Mouse (Mus musculus): ENCODE results near the gene Eif2b3.

Eif2b3 gene

GRCm38 (mm10) chr4:117123546-117124217 is 104.5 kb downstream of the Eif2b3 start:
- DNase-seq (ENCODE audit: low read depth, low spot score): no peak

DNA sequence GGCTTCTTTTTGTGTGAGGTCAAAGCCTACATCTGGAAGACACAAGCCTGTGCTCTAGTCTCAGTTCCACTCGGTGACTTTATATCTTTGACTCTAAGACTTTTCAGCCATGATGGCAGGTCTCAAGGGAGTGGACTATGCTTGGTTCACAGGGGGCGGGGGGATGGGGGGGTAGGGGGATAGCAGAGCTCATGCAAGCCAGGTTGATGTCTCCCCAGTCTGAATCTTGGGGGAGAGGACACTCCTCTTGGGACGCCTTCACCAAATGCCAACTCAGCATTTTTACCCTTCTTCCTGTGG is 105.0 kb downstream of the Eif2b3 start:
- DNase-seq (ENCODE audit: low read depth, low spot score): no peak

DNA sequence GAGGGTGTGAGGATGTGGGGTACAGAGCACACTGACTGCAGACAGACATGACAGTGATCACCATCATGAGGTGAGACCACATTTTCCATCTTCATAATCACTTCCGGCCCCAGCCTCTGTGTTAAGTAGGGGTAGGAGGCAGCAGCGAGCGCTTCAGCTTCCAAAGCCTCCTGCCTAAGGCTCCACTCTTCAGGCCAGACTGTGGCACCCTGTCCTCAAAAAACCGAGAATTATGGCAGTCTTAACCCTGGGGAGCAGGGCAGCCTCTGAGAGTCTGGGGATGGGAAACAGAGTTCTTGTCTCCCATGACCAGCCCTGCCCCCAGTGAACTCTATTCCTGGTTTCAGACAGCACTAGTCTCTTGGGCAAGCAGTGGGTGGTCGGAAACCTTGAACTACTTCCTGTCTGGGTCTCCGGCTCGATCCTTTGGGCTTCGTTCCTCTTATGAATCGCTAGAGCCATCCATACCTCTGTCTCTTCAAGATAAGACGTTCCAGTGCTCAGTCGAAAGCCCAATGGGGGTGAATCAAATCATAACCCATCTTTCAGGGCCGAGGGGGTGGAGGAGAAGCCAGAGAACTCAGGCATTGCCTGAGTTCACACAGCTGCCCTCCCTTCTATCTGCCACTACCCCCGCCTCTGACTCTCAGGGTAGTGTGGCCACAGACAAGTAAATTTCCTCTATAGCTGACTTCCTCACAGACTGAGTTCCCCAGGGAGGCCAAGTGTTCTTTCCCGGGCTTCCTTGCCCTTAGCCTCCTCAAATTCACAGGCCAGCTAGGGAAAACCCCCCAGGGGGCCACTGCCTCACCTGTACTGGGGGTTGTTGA is 105.5 kb downstream of the Eif2b3 start:
- DNase-seq (ENCODE audit: low read depth, low spot score): peak; percentile 28

GRCm38 (mm10) chr4:117125348-117125909 is 106.2 kb downstream of the Eif2b3 start, which contains the start of gene Btbd19:
Gene Btbd19, minus strand, starts transcription at chr4:117125725.
- peak; percentile 72 for DNase-seq (ENCODE audit: low read depth, low spot score)

GRCm38 (mm10) chr4:117125910-117126674 is 106.9 kb downstream of the Eif2b3 start:
- peak; percentile 60 for DNase-seq (ENCODE audit: low read depth, low spot score)

DNA sequence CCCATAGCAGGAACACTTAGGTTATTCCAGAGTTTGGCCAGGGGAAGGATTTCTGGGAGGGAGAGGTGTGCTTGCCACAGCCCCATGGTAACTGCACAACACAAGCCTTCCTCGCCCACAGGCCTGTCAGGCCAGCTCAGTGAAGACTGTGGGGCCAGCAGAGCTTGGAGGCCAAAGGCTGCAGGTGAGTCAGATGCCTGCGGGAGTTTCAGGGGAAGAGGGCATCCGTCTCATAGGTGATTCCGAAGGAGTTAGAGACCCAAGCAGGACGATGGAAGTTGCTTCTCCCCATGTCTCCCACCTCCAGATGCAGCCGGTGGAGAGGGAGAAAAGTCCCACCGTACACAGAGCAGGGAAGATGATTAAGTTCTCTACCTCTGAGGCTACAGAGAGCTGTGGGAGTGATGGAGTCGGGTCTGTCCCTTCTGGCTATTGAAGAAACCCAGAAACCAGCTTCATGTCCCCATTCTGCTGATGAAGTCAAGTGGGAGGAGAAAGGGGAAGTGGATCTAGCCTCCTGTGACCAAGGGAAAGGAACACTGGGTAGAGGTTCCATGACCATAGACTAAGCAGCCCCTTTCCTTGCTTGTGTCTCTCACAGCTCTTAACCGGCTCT is 107.6 kb downstream of the Eif2b3 start, which contains the start of gene Tctex1d4:
TSS of gene Tctex1d4 (plus strand) at position 120 of the 616 bp plus-strand sequence.
- no peak for DNase-seq (ENCODE audit: low read depth, low spot score)

DNA sequence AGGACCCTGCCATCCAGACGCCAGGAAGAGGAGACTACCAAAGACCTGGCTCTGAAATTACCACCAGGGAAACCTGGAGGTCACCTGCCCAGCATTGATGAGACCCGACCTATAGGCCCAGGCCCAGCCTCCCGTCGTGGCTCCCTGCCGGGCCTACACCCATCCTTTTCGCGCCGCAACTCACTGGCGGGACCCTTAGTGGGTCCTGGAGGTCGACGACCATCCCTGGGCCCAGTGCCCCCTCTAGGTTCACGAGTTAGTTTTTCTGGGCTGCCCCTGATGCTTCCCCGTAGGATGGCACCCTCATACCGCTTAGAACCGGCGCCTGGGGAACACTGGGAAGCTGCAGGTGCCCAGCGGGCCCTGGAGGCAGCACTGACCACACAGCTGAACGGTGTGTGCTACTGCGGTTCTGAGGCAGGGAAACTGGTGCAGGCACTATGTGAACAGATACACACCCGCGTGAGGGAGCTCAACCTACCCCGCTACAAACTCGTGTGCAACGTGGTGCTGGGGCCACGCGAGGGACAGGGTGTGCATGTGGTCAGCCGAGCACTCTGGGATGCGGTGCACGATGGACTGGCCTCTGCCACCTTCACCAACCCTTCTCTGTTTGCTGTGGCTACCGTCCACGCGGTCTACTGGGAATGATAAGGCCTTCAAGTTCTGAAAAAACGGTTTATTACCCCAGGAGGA is 108.9 kb downstream of the Eif2b3 start:
- no peak for DNase-seq (ENCODE audit: low read depth, low spot score)

GRCm38 (mm10) chr4:117130790-117131189 is 111.6 kb downstream of the Eif2b3 start:
- DNase-seq (ENCODE audit: low read depth, low spot score): no peak

- no peak for DNase-seq (ENCODE audit: low read depth, low spot score)
Measured at GRCm38 (mm10) chr4:117131198-117131597, 112.0 kb downstream of the Eif2b3 start.

GRCm38 (mm10) chr4:117131890-117132793 is 112.9 kb downstream of the Eif2b3 start:
- DNase-seq (ENCODE audit: low read depth, low spot score): no peak

- no peak for DNase-seq (ENCODE audit: low read depth, low spot score)
Measured at GRCm38 (mm10) chr4:117132794-117133143, 113.6 kb downstream of the Eif2b3 start.

- DNase-seq (ENCODE audit: low read depth, low spot score): no peak
Measured at GRCm38 (mm10) chr4:117133366-117133796, 114.2 kb downstream of the Eif2b3 start.

DNA sequence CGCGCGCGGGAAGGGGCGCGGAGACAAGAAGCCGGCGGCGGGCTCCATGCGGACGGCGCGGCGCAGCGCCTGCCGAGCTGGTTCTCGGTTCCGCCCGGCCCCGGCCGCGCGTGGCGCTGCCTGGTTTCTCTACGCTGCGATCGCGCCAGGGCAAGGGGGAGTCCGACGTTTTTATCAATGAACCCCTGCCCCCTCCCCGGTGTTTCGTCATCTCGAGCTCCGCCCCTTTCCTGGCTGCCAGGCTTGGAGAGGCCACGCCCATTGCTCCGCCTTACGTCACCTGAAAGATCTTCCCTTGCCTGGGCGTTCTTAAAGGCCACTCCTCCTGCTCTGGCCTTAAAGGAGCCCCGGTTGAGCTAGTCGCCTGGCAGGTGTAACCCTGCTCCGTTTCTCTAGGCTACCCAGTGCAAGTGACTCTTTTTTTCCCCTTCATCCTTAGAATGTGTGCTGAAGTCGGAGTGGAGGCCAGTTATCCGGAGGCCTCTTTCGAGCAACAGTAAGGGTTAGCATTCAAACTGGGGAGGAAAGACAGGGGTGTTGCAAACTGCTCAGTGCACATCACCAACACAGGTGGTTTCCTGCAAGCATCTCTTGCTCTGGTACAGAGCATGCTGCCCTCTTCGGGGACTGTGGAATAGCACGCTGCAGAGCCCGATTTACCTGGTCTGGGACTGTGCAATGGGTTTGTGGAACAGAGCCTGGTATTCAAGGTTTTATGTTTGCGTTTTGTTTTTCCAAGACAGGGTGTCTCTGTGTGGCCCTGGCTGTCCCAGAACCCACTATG is 114.8 kb downstream of the Eif2b3 start, which contains the start of gene Plk3:
TSS of gene Plk3 (minus strand) at position 147 of the 784 bp plus-strand sequence.
- peak; percentile 95 for DNase-seq (ENCODE audit: low read depth, low spot score)

GRCm38 (mm10) chr4:117134601-117134995 is 115.4 kb downstream of the Eif2b3 start:
- no peak for DNase-seq (ENCODE audit: low read depth, low spot score)

DNA sequence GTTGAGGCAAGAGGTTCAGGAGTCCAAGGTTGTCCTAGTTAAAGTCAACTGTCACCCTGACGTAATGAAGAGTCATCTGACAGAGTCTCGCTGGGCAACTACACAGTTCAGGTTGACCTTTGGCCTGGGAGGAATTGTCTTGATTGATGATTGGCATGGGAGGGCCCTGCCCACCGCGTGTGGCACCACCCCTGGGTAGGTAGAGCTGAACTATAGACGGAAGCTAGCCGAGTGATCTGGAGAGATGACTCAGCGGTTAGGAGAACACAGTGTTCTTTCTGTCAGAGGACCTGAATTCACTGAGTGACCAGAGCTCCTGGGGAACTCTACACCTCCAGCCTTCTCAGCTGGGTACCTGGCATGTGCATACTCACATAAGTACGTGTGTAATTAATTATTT is 116.8 kb downstream of the Eif2b3 start:
- DNase-seq (ENCODE audit: low read depth, low spot score): no peak

Data from telencephalon, adult 2 months (tissue).